Mouse (Mus musculus): ENCODE data around the gene Cyp2j6. TPM values are rescaled to one million over a fixed set of nuclear protein-coding genes. Genes with fewer than 3 reads are reported as not detected.

The Cyp2j6 gene
- total RNA-seq, 1 experiment from 2014 or later, result 21.2 TPM

Other genes starting within 250 kb of the Cyp2j6 start
- gene Cyp2j11, start 205.0 kb downstream of the Cyp2j6 start, total RNA-seq (2017), result not detected in 2 replicates
- not detected in 2 replicates for gene Cyp2j8, start 46.3 kb downstream of the Cyp2j6 start, total RNA-seq (2017)
- 56.8 and 62.0 TPM in 2 replicates for gene Cyp2j9, start 37.9 kb upstream of the Cyp2j6 start, total RNA-seq (2017)
- gene Cyp2j5, start 110.5 kb upstream of the Cyp2j6 start, total RNA-seq (2017), result not detected in 2 replicates
- not detected in 2 replicates for gene Gm12695, start 231.5 kb upstream of the Cyp2j6 start, total RNA-seq (2017)